Mouse (Mus musculus) erythroblast, embryonic 14.5 days (primary cell): ENCODE measurements around the gene Pck2. TPM values are rescaled to one million over a fixed set of nuclear protein-coding genes. Genes with fewer than 3 reads are reported as not detected.

Source experiments
- H3K27me3 ChIP-seq: 2 replicates; pipeline ENCODE4 v1.6.1; 2012; ENCODE audit warnings: inconsistent platforms; ENCODE audit not compliant: control insufficient read depth
- H3K36me3 ChIP-seq: 2 replicates; pipeline ENCODE4 v1.6.1; 2012; ENCODE audit warnings: mild to moderate bottlenecking, inconsistent platforms; ENCODE audit not compliant: control insufficient read depth
- H3K4me1 ChIP-seq: 2 replicates; pipeline ENCODE4 v1.6.1; 2012; ENCODE audit warnings: inconsistent platforms; ENCODE audit not compliant: control insufficient read depth
- H3K4me3 ChIP-seq: replicated peaks from 2 replicates; pipeline ENCODE3; 2012; ENCODE audit warnings: moderate library complexity, mild to moderate bottlenecking, inconsistent platforms
- H3K9me3 ChIP-seq: 2 replicates; pipeline ENCODE4 v1.6.1; 2012; ENCODE audit warnings: low read length, inconsistent platforms, mixed read lengths; ENCODE audit not compliant: control insufficient read depth
- GATA1 ChIP-seq: IDR thresholded peaks from 2 replicates; pipeline ENCODE4 v1.6.1; 2012; ENCODE audit warnings: low read length, inconsistent platforms, mixed read lengths
- TAL1 ChIP-seq: IDR thresholded peaks from 3 replicates; pipeline ENCODE4 v1.6.1; 2012; ENCODE audit warnings: low read length, inconsistent platforms, mixed read lengths
- polyA plus RNA-seq: library from polyadenylated mRNA; stranded (reverse); fragments of >175 nt; gene quantifications from 2 replicates; pipeline ENCODE4 v1.2.3, GENCODE M21; 2012

The Pck2 gene
- 6.1 and 9.3 TPM in 2 replicates for polyA plus RNA-seq

GRCm38 (mm10) chr14:55540067-55540786 is at the start of gene Pck2:
Gene Pck2 (plus strand): TSS chr14:55540266.
- Histone ChIP-seq H3K27me3 (no peaks in the 10 kb centered on the region), H3K9me3 (no peaks in the 10 kb centered on the region), H3K4me3 (peak within 1 kb of the TSS; percentile 84), H3K36me3 (peaks cover 36% of the 10 kb centered on the region), H3K4me1 (peaks cover 59% of the 10 kb centered on the region)
- TF ChIP-seq TAL1 (no peak), GATA1 (no peak)

GRCm38 (mm10) chr14:55490361-55491201 is 49.5 kb upstream of the Pck2 start, which contains the start of gene Carmil3:
Gene Carmil3 (plus strand): TSS chr14:55490651.
- peaks cover 39% of the 10 kb centered on the region for H3K27me3 ChIP-seq
- peaks cover 31% of the 10 kb centered on the region for H3K36me3 ChIP-seq
- peak within 1 kb of the TSS; percentile 69 for H3K4me3 ChIP-seq
- no peak for TF ChIP-seq GATA1
- TF ChIP-seq TAL1 = no peak
- H3K4me1 ChIP-seq = peaks cover 34% of the 10 kb centered on the region
- H3K9me3 ChIP-seq = no peaks in the 10 kb centered on the region

- Histone ChIP-seq H3K9me3 (no peaks in the 10 kb centered on the region), H3K4me1 (peaks cover 34% of the 10 kb centered on the region), H3K36me3 (peaks cover 23% of the 10 kb centered on the region), H3K4me3 (peak overlapping the region; percentile 69), H3K27me3 (peaks cover 39% of the 10 kb centered on the region)
- TF ChIP-seq GATA1 = no peak
- TF ChIP-seq TAL1 = no peak
These were observed 48.7 kb upstream of the Pck2 start for GRCm38 (mm10) chr14:55491291-55491833.

DNA sequence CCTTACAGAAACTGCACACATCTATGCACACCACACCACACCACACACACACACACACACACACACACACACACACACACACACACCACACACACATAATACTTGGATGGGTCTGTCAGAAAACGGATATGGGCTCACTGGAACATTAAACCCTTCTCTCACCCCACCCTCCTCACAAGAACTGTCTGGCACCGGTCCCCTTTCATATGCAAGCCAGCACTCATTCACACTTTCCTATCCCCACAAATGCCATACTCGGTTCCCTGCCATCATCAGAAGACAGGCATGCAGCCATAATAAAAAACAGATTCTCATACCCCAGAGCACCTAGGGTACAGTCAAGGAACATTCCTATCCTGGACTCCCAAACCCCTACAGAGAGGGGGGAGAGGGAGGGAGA is 48.0 kb upstream of the Pck2 start:
- no peaks in the 10 kb centered on the region for H3K9me3 ChIP-seq
- TF ChIP-seq TAL1 (no peak), GATA1 (no peak)
- peaks cover 16% of the 10 kb centered on the region for H3K36me3 ChIP-seq
- H3K4me3 ChIP-seq = peak overlapping the region; percentile 69
- peaks cover 39% of the 10 kb centered on the region for H3K27me3 ChIP-seq
- H3K4me1 ChIP-seq = peaks cover 34% of the 10 kb centered on the region

DNA sequence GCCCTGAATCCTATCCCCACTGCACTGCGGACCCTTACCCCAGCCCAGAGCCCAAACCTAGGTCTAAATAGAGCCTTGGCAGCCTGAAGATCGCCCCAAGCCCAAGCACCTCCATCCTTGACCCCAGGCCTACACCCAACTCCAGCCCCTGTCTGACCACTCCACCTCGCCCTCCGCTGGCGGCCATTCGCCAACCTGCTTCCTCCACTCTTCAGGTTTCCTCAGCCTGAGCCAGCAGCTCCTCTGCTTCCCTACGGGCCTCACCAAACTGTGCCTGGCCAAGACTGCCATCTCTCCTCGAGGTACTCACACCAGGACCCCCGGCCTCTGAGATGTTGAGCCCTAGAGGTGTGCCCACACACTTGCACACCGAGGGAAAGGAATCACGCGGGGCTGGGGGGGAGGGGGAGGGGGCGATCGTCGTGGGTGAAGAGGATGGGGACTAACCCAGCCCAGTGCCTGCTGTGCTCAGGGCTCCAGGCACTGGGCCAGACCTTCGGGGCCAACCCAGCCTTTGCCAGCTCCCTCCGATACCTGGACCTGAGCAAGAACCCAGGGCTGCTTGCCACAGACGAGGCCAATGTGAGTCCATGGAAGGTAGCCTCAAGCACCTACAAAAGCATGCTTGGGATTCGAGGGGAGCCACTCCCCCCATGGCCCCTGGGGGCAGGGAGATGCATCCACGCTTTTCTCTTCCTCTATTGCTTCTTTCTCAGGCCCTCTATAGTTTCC is 44.4 kb upstream of the Pck2 start:
- TF ChIP-seq TAL1 = no peak

DNA sequence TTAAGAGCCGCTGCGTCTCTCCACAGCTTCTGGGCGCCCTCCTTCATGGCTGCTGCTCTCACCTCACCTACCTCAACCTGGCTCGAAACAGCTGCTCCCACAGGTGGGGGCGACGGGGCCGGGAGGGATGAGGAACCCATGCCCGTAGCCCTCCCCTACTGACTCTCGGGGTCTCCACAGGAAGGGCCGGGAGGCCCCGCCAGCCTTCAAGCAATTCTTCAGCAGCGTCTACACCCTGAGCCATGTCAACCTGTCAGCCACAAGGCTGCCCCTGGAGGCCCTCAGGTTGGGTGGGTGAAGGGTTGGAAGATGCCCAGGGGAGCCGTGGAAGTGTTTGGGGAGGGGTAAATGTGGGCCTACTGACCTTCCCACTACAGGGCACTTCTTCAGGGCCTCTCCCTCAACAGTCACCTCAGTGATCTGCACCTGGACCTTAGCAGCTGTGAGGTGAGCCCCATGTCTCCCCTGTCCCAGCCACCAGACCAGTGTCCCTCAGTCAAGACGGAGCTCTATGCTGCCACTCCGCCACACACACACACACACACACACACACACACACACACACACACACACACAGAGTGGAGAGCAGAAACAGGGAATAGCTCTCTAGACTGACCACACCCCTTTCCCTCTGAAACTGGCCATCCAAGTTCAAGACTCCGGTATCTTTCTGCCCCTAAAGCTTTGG is 43.2 kb upstream of the Pck2 start:
- H3K4me1 ChIP-seq = peaks cover 16% of the 10 kb centered on the region
- no peak for TF ChIP-seq TAL1
- TF ChIP-seq GATA1 = no peak
- H3K4me3 ChIP-seq = no peak overlapping the region
- H3K27me3 ChIP-seq = peaks cover 19% of the 10 kb centered on the region
- H3K36me3 ChIP-seq = no peaks in the 10 kb centered on the region
- H3K9me3 ChIP-seq = no peaks in the 10 kb centered on the region

More for the DNA sequence above, 44.4 kb upstream of the Pck2 start:
- Histone ChIP-seq H3K36me3 (no peaks in the 10 kb centered on the region), H3K4me3 (no peak overlapping the region), H3K9me3 (no peaks in the 10 kb centered on the region), H3K4me1 (peaks cover 29% of the 10 kb centered on the region), H3K27me3 (peaks cover 28% of the 10 kb centered on the region)

DNA sequence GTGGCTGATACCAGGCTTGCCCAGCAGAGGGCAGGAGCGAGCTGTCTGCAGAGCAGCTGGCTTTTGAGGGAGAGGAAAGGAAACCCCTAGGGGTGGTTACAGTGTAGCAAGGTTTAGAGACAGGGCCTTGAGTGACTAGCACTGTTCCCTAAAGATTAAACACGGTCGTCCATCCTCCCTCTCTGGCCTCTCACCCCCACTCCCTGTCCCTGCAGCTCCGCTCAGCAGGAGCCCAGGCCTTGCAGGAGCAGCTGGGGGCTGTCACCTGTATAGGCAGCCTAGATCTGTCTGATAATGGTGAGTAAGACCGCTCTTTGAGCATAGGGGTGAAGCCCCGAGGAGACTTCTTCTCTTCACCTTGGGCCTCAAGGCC is 42.6 kb upstream of the Pck2 start:
- Histone ChIP-seq H3K36me3 (no peaks in the 10 kb centered on the region), H3K4me1 (peaks cover 11% of the 10 kb centered on the region), H3K27me3 (peaks cover 17% of the 10 kb centered on the region), H3K4me3 (no peak overlapping the region), H3K9me3 (no peaks in the 10 kb centered on the region)
- TF ChIP-seq GATA1 (no peak), TAL1 (no peak)

DNA sequence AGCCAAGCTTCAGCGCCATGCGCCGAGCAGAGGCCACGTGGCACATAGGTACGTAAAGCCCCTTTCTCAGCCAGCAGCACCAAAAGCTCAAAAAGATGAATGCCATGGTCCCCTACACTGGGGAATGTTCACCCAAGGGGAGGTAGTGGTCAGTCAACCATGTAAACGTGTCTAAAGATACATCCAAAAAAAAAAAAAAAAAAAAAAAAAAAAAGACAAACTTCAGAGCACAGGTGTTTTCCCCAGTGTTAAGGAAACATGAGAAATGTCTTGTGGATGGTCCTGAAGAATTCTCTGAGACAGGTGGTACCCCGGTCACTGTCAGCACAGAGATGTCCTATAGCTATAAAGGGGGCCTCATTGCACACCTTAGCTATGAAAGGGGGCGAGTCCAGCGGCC is 34.5 kb upstream of the Pck2 start:
- H3K27me3 ChIP-seq = peaks cover 20% of the 10 kb centered on the region
- H3K36me3 ChIP-seq = no peaks in the 10 kb centered on the region
- H3K4me3 ChIP-seq = no peak overlapping the region
- H3K4me1 ChIP-seq = no peaks in the 10 kb centered on the region
- TF ChIP-seq GATA1 = no peak
- TF ChIP-seq TAL1 = no peak
- no peaks in the 10 kb centered on the region for H3K9me3 ChIP-seq
